Mouse (Mus musculus) myocyte (in vitro differentiated cells): ENCODE data around the gene Clrn3. TPM values are rescaled to one million over a fixed set of nuclear protein-coding genes. Genes with fewer than 3 reads are reported as not detected.

Experiments used
- polyA plus RNA-seq: library from polyadenylated mRNA; unstranded; fragments of >200 nt; fragmentation: generic; extraction: Trizol; gene quantifications from one replicate; pipeline ENCODE4 v1.2.1, GENCODE M21; 2012; ENCODE audit warnings: missing spikeins

Gene Clrn3
- polyA plus RNA-seq, 1 experiment = not detected

Other genes starting within 250 kb of the Clrn3 start
- gene Foxi2, start 118.3 kb downstream of the Clrn3 start, polyA plus RNA-seq = not detected
- 2.4 TPM for gene Ptpre, start 8.8 kb upstream of the Clrn3 start, polyA plus RNA-seq
- gene Mki67, start 187.7 kb upstream of the Clrn3 start, polyA plus RNA-seq = 6.8 TPM